Mouse (Mus musculus) lung, postnatal 10 days (tissue): ENCODE data around the gene Xrcc6.

Source experiments
- DNase-seq: peaks from one replicate; pipeline ENCODE4 v3.0.0; 2021

Xrcc6 gene

DNA sequence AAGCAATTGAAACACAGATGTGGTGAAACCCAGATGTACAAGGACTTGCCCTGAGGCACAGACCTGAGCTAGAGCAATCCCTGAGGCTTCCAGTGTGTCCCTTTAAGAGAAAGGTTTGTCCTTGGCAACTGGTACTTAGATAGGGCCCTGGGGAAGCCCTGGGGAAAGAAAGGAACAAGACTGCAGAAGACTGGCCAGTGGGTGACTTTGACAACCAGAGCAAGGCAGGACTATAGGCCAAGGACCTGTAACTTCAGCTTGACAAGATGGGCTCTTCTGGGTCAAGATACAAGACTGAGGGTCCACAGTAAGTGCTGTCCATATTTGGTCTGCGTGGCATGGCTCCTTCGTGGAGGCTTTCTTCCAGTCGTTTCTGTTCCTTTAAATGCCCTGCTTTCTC, at the start of gene Xrcc6:
Gene Xrcc6, plus strand, starts transcription at position 190 of the 400 bp plus-strand sequence.
- DNase-seq = no peak

DNA sequence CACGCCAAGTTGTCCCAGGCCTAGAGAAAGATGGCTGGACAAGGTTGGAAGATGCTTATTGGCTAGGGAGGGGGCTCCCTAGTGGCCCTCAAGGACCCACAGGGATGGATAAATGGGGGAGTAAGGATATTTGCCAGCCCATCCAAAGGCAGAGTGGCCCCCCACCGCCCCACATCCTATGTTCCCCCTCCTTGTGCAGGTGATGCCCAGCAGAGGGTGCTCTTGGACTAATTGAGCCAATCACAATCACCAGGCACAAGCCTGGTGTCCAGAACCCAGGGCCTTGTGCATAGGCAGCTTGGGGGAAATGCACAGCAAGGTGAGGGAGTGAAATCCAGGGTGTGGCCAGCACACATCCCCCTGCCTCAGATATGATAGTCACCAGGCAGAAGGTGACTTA, 49.4 kb upstream of the Xrcc6 start:
- DNase-seq = peak; percentile 60

DNA sequence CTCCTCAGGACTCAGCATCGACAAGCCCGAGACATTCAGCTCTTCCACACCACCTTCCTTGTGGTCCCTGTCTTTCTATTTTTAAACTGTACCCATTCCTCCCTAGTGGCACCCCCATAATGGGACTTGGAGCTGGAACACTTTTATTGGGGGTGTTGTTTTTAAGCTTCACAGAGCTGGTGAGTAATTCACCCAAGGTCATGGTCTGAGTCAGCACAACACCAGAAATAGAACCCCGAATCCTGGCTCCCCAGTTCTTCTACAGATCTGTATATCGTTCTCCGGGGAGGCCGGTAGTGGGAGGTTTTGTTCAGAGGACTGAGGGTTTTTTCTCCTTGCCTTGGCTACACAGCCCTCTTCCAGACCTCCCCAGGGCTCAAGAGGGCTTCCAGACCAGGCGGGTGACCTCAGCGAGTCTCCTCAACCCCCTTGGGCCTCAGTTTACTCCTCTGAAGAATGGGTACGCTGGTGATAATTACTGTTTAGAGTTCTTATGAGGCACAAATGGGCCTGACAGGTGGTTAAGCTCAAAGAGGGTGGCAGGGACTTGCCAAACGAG, 48.4 kb upstream of the Xrcc6 start:
- no peak for DNase-seq

DNA sequence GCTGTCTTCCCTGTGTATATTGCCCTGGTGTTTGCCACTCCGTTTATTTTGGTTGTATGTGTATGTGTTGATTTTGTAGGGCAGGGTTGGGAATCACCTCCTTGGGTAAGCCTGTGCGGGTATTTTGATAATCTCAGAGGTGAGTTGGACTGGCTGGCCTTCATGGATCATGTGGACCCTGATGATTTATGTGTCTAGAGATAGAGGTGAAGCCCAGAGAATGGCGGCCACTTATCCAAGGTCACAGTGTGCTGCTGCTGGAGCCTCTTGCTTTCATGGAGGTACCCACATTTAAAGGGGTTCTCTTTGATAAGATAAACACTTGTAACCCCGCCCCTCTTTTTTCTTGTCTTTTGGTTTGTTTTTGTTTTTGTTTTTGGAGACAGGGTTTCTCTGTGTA, 47.9 kb upstream of the Xrcc6 start:
- DNase-seq = no peak

DNA sequence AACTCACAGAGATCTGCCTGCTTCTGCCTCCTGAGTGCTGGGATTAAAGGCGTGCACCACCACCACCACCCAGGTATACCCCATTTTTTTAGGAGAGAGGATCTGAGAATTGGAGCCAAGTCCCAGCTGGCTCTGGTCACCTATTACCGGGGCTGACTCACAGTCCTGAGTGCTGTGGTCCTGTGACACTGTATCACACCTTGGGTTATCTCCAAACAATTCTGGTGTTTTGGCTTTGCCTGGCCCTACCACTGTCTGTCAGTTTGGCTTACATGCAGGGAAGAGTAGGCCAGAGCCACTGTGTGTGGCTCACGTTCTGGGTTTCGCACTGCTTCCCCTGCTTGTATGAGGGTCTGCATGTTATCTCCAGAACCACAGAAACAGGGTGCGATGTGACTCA, 47.4 kb upstream of the Xrcc6 start:
- no peak for DNase-seq

DNA sequence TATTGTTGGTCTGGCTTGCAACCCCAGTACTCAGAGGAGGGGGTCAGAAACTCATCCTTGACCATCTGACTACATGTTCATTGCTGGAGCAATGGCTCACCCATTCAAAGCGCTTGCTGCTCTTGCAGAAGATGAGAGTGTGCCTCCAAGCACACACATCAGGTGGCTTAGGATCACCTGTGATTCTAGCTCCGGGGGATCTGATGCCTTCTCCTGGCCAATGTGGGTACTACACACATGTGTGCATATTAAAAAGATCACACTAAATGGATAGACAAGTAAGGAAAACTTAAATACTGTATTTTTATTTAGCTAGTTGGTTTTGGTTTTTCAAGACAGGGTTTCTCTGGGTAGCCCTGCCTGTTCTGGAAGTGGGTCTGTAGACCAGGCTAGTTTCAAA, 46.6 kb upstream of the Xrcc6 start:
- no peak for DNase-seq

DNA sequence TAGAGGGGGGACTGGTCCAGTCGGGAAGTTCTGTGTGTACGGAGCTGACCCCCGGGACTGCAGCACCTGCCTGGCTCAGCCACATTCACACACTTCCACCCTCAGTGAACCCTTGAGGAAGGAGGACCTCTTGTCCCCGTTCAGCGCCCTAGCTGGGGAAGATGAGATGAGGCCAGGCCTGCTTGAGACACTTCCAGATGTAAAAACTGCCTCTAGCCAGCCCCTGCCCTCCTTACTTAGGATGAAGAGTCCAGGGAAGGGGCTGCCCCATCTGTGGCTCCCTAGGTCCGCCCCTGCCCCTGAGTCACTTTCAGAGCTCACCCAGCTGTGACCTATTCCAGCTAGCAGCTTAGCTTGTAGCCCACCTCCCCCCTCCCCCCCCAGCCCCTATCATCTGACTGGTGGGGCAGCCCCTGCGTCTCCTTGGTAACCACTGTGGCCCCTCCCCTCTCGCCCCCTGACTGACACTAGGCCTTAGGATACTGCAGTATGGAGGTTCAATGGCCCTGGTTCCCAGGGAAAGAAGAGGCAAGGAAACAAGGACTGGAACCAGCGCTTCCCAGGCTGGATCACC, 44.4 kb upstream of the Xrcc6 start:
- DNase-seq = no peak

DNA sequence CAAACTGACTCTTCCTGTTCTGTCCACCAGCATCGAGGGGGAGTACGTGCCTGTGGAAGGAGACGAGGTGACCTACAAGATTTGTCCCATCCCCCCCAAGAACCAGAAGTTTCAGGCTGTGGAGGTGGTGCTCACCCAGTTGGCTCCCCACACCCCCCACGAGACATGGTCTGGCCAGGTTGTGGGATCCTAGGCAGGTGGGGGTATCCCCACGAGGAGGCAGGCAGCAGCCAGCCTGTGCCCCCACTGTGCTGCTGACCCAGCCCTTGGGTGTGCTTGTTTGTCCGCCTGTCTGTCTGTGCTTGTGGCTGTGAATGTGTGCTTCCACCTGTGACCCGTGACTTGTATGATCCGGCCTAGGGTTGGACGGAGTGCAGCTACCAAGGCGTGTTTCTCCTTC, 38.6 kb upstream of the Xrcc6 start:
- no peak for DNase-seq

DNA sequence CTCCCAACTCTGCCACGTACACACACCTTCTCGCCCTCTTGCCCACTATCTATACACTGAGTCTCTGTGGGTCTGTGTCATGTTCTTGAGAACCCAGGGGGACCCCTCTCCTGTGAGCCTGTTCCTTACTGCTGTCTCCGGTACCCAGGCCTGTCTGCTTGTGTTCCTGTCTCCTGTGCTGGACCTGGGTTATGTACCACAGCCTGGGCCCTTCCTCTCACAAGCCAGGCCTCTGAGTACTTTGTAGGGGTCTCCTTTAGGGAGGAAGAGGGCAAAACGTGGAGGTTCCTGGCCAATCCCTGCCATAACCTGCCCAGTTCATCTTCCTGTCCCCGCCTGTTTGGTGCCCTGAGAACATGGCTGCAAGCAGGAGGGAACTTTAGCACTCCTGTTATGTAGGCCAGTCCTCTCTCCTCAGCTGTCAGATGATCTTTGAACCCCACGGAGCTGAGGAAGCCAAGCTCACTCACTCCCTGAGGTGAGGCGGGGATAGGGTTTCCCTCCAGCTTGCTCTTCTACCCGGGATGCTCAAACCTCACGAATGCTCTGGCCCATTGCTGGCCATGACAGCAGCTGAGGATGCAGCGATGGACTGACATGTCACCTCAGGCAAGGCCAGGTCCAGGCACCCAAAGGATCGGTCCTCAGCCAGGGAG, 38.0 kb upstream of the Xrcc6 start:
- no peak for DNase-seq

DNA sequence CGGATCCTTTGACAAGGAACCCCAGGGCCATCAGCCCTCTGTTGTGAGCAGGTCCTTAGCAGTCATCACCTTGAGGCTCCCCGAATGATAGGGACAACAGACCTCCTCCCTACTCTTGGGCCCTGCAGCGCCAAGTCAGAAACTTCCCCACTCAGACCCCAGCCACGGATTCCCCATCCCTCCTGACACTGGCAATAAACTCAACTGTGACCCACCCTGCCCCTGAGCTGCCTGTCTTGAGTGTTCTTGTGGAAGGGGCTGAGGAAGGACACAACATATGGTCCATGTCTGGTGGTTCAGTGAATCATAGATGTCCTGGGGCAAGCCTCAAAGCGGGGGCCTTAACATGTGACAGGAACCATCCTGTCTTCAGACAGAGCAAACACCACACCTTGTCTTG, 36.9 kb upstream of the Xrcc6 start:
- no peak for DNase-seq

DNA sequence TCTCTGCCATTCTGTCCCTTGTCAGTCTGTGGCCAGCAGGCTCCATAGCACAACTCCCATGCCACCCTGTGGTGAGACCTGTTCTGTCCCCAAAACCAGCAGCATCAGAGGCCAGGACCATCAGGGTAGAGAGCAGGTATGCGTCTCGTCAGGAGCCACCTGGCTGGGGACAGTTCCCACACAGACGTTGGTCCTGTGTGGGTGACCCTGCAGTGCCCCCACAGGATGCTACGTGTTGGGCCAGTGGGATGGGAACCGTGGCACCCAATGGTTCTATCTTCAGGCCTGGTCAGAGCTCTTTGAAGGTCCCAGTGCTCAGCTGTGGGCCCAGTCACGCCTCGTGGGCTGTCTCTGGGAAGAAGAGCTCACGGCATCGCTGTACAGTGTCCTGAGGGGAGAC, 36.5 kb upstream of the Xrcc6 start:
- no peak for DNase-seq

DNA sequence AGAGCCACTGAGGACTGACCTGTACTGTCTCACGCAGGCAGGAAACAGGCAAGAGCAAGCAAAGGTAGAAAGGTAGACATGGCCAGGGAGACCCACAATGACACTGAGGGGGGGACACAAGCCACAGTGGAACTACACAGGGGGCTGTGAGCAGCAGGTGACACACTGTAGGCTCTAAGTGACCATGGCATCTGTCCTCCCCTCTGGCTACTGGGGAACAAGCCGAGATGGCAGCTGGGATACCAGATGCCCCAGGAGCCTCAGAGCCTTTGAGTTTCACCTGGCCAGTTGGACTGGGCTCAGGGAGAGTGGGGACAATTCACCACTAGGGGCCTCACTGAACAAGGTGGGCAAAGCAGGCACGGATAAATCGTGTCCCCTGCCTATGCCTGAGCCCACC, 35.3 kb upstream of the Xrcc6 start:
- no peak for DNase-seq

DNA sequence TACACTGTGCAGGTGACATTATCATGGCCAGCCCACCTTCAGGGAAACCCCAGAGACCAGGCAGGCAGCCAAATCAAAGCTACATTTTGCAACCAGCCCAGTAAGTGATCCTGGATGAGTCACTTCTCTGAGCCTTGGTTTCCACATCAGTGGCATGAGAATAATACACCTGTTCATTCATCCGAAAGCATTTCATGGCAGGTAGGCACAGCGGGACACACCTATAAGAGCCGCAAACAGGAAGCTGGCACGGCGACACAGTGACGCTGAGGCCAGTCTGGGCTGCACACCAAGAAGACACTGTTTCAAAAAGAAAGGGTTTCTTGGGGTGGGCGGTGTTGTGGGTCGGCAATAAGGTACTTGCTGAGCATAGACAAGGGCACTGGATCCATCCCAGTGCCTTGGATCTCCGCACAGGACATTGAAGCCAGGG, 33.5 kb upstream of the Xrcc6 start:
- DNase-seq = no peak

DNA sequence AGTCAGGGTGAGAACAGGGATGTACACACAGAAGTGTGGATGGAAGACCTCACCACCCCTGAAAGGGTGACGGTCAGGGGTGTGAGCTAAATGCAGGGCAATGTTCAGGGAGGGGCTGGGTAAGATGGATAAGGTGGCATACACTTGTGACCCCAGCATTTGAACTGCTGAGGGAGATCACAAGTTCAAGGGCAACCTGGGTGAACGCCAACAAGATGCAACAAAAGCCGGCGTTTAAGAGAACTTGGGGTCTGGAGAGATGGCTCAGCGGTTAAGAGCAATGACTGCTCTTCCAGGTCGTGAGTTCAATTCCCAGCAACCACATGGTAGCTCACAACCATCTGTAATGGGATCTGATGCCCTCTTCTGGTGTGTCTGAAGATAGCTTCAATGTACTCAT, 32.9 kb upstream of the Xrcc6 start:
- DNase-seq = no peak

DNA sequence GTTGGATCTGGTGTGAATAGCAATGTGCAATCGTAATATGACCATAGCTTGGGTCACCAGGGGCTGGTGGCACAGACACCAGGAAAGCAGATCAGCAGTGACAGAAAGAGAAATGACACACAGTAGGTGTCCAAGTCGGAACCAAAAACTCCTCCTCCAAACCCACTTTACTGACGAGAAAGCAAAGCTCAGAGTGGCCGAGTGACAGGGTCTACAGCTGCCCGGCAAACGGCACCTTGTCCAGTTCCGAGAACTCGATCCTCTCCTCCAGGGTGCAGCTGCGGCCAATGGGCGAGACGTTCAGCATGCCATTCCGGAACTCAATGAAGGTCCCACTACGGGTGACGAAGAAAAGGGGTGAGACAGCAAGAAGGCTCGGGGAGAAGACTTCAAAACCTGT, 32.2 kb upstream of the Xrcc6 start:
- no peak for DNase-seq

DNA sequence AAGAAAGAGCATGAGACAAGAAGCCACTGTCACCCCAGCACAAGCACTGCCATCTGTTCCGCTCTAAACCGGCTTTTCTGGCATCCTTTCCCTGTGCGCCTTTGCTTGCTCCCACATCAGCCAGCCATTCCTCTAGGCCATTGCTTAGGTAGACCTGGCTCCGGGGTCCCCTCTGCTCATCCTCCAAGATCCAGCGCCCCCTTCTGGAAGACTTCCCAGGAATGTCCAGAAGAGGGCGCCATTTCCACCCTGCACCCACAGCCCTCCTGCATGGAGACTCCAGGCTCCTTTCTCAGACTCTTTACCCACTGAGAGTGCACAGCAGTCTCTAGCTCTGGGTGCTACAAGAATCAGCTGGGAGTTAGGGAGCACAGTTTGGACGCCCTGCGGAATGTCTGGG, 31.2 kb upstream of the Xrcc6 start:
- peak; percentile 68 for DNase-seq

DNA sequence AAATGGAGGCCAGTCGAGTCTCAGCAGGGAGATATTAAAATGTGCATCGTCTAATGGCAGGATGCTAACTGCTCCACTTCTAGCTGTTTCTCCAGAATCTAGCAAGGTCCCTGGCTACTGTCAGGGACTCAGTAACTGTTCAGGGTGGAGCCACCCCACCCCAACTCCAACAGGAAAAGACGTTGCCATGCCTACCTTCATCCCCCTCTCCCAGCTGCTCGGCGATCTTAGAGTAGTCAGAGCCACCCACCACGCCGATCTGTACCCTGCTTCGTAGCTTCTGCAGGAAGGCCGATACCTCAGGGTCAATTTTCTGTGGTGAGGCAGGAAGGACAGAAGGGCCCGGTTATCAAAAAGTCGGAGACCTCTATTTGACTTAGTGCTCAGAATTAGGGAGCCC, 30.0 kb upstream of the Xrcc6 start:
- DNase-seq = no peak

DNA sequence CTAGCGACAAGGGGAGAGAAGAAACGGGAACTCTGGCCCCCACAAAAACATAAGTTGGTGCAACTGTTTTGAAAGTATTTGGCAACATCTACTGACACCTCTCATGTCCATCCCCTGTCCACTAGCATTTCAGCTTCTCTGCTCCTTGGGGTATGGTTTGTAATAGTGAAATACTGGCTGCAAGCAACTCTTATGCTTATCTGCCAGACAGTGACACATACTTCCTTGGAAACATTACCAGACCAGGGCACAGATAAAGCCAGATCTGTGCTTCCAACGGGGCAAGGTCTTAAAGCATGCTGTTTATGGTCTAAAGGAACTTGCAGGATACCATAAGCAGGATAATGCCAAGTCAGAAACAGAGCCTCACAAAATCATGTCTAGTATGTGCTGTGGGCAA, 28.7 kb upstream of the Xrcc6 start:
- DNase-seq = no peak

DNA sequence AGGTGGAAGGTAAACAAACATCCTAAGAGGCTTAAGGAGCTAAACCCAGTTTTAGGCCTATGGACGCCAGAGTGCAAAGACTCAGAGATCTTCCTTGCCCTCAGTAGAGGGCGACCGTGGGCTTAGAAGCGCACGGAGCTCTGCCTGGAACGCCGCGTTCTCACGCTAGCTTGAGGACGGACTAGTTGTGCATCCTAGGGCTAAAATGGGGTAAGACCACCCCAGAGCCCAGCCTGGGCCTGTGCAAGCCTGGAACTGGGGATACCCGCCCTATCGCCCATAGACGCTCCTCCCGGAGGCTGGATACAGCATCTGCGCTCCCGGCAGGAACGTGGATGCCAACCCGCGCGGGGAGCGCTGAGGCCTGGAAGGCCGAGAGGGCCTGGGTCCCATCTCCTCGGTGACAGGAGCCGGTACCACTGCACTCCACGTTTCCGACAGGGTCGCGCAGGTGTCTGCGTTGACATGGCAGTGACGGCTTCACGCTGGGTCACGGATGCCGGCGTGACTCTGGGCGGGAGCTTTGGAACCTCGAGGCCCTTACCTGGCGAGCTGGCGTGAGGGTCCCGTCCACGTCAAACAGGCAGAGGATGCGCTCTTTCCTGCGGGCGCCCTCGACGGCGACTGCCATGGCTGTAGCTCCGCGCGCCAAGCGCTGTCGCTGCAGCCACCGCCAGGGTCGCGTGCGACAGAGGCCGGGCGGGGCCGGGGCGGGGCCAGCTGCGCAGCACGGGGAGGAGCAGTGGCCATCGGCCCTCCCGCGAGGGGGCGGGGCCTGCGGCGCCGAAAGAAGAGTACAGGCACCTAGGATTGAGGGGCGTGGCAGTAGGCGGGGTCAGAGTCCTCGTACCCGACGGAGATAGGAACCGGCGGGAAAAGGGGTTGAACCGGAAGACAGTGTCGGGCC, 27.2 kb upstream of the Xrcc6 start, which contains the start of gene Pmm1:
Gene Pmm1, minus strand, starts transcription at position 760 of the 907 bp plus-strand sequence.
- peak; percentile 100 for DNase-seq

DNA sequence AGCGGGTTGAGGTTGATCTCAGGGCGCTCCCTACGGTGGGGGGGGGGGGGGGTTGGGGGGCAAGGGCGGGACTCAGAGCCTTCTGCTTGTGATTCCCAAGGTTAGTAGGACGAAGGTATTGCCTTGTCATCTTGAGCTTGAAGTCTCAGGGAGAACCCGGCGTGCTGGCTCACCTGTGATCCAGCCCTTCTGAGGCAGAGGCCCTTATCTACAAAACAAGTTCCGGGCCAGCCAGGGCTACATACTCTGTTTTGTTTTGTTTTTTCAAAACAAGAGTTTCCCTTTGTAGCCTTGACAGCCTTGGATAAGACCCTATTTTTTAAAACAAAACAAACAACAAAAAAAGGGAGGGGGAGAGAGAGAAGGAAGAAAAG, 26.6 kb upstream of the Xrcc6 start:
- no peak for DNase-seq

DNA sequence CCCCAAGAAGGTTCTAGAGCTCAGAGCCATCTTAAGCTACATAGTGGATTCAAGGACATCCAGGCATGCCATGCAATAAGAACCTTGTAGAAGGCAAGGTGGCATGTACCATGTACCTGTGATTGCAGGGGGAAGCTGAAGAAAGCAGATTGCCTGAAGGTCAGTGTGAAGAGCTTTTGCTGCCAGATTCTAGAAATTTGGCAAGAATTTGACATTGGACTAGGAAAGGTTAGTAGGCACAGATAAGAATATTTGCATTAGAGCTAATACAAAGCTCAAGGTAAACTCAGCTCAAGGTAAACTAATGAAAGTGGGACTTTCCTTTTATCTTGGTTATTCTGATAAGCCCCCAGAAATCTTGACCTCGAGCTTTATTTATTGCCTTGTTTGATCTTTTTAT, 23.4 kb upstream of the Xrcc6 start:
- no peak for DNase-seq

DNA sequence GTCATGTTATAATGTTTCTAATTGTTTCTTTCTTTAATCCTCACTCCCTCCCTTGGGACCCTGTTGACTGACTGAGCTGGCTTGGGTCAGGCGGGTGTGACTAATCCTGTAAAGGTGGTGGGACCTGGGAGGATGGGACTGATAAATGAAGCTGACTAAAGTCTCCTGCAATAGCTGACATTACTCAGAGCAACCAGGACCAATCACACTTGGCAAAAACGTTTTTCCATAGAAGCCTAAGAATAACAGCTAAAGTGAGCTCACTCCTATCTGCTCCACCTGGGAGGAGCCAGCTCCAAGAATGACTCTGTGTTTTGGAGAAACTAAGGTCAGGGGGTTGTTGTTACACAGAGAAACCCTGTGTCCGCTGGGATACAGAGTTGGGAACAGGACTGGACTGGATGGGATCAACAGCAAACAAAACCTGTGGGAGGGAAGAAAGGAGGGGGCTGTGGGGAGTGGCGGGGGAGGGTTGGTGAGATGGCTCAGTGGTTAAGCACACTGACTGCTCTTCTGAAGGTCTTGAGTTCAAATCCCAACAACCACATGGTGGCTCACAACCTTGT, 22.6 kb upstream of the Xrcc6 start:
- no peak for DNase-seq

DNA sequence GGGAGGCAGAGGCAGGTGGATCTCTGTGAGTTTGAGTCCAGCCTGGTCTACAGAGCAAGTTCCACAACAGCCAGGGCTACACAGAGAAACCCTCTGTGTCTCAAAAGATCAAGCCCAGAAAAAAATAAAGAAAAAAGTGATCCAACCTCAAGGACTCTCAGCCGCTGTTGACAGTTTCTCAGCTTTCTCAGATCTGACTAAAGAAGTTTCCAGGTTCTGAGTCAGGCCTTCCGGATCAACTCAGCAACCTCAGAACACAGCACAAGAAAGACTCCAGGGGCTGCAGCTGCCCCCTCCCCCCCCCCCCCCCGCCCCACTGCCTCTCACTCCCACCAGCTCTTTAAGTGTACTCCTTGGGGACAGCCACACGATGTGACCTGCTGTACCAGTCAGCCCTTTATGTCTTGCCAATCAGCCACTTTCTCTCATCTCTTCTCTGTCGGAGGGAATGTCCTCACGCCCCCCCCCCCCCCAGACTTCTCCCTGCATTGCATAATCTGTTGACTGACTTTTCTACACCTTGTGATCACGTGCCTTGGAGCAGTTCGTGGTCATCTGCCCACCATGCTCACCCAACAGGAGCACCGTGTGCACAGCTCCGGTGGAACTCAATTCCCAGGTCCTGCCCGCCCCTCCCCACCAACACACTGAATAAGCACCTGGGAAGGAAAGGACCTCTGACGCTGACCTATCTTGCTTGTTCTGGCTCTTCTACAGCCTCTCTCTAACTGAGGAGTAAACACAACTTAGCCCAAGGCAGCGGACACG, 21.4 kb upstream of the Xrcc6 start:
- DNase-seq = no peak
